Mouse (Mus musculus): ENCODE data around the gene Rala.
"Not testable (repeated sequence)": the region's sequence is repeated elsewhere in the genome, so short reads cannot be mapped to it uniquely, and the experiment has no call there.

Rala gene

DNA sequence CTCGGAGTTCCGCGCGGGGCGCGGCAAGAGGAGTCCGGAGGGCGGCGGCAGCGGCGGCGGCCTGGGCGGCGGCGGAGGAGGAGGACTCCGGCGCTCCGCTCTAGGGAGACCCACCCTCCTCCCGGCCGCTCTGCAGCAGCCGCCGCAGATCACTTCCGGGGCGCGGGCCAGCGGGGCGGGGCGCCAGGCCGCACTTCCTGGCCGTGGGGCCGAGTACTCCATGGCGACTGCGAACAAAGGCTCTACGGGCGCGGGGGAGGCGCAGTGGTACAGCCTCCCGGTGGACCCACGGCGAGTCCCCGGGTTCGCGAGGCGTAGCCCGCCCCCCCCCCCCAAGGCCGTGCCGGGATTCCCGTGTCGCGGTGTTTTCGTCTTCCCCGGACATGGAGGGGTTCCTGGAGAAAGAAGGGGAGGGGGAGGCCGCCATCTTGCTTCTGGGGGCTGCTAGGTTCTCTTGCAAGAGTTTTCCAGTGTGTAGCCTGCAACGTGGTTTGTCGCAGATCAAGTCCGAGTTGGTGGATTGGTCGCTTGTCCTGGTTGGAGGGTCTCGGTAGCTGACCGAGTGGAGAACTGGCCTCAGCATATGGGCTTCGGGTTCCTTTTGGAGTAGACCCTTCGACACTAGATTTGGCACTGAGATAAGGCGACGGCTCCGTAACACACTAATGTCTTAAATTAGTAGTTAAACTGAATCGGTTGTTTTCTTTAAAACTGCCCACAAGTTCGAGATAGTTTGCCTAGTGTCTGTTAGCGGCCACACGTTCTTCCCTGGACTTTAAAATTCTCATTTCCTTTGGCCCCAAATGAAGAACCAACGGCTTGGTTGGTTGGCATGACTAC is at the start of gene Rala:
Gene Rala (minus strand): TSS at position 162 of the 840 bp plus-strand sequence.
- peak; percentile 93 for DNase-seq

DNA sequence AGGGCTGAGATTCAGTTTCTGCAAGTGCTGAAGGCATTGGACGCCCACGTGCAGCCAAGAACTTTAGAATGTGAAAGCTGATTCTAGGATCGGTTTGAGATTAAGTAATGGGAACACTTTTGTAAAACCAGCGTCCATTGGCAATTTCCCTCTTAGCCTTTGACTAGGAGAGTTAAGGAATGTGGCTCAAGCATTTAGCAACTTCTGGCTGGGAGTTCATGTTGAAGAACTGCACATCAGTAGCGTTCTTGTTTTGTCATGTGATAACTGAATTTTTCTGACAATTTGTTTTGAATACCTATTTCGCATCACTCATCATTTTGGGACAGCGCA is 49.4 kb upstream of the Rala start:
- no peak for DNase-seq

DNA sequence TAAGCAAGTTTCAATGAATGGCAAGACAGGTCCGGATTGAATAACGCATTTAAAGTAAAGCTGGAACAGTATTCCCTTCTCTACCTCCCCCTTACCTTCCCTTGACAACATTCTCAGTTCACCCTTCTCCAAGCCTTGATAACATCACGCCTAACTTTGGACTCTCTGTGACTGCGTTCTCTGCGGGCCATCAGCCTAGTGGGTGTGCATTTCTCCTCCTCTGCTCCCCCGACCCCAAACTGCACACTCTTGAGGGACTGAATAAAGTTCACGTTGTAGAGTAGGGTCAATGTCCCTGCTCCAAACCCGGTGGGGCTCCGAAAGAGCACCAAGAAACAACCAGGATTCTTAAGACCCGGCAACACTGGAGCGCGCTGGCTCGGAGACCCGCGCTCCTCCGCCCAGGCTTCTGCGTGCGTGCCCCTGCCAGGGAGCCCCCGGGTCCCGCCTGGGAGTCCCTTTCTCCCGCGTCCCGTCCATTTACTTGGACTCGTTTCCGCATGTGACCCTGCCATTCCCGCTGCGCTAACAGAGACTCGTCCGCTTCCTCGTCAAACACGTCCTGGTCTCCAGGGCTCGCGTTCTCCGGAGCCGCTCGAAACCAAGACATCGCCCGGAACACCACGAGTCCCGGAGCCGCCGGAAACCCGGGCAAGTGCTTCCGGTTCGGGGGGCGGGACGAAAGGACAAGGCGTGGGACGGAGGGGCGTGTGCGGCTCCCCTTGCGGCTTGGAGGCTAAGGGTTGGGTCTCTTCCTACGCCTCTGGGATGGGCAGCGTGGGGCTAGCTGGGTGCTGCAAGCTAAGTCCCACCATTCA is 48.9 kb upstream of the Rala start, which contains the start of gene Yae1d1:
Gene Yae1d1 (minus strand): TSS at position 653 of the 818 bp plus-strand sequence.
- DNase-seq, result peak; percentile 88

DNA sequence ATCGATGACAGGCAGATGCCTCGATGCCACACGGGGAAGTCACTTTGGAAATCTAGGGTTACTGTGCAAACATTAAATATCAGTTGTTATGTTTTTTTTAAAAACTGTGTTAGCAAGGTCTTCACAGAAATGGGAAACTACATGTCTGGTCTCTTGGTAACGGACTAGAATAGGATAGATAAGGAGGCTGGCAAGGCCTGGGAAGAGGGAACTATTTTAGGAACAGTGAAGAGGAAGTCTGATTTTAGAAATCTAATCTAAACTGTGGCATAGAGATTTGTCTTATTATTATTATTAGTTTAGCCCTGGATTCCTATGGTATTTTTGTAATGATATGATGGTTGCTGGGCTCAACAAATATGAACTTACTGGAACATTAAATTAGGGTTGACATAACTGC is 48.0 kb upstream of the Rala start:
- no peak for DNase-seq

DNA sequence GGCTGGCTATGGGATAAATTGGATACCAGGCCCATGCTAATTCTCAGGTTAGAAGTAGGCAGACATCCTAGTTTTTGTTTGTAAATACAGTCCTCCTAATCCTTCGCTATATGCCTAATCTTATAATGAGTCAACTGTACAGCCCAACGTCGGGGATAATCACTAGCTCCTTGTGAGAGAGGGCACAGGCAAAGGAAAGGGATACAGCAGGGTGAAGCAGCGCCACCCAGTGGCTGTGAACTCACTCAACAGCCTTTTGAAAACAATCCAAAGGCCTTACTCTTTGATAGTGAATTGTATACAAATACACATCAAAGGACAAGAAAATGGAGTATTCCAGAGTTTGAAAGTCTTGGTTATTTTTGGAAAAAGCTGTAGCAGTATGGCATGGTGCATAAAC is 39.2 kb upstream of the Rala start:
- peak; percentile 21 for DNase-seq

DNA sequence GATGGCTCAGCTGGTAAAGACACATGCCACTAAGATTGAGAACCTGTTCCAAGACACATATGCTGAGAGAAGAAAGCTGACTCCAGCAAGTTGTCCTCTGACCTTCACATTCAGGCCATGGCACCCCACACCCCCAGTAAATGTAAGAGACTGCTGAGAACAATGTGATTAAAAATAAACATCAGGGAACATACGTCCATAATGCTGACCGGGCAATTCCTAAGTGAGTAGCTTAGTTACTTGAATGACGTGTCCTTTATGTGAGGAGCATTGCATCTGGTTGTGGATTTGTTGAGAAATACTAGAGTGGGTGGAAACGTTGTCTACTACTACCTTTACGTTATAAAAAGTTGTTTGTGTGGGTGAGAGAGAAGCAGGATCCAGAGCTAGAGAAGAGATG is 38.6 kb upstream of the Rala start:
- DNase-seq, result no peak

DNA sequence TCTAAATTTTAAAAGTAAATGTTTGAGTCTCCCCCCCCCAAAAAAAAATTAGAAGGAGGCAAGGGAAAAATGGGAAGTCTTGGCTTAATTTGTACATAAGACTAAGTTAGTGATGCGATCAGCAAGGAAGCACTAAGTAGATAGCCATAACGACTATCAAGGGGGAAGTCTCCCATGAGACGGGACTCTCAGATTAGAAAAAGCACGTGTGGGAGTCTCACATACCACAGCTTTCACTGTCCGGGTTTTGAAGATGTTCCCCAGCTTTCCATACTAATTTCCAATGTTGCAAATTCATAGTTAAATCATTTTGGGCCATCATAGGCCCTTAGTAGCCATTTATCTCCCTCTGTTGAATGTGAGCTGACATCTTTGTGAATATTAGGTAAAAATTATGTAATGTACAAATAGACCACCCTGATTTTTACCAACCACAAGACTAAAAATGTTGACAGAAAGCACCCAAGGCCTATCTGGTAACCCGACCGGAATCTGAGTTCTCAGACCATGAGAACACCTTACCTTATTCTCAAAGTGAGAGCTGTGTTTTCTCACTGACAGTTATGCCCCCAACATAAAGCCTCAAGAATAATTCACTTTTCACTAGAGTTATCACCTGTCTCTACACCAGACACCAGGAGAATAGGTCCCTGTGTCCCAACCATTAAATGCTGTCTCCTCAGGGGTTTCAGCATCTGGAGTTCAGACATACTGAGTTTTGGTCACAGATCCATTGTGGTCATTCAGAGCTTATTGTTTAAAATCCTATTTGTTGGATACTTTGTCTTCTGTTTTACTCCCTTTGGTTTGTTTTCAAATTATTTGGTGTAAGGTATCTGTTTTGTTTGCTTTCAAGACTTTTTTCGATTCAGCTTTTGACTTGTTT is 33.1 kb upstream of the Rala start:
- DNase-seq, result no peak

DNA sequence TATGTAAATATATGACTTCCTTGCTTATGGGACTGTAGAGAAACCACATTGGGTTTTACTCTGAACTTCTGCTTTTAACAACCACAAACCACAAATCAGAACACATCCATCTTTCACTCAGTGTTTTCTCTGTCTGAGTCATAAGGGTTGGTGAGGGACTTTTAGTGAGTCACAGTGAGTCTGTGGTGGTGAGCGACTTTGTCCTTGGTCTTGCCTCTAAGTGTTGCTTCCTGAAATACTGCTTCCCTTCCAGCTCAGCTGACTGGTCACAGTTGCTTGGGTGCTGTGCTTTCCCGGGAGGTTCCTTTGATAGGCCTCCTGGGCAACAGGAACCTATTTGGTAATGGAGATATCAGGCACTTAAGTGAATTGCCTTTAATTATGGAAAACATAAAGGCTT is 31.9 kb upstream of the Rala start:
- DNase-seq, result no peak

DNA sequence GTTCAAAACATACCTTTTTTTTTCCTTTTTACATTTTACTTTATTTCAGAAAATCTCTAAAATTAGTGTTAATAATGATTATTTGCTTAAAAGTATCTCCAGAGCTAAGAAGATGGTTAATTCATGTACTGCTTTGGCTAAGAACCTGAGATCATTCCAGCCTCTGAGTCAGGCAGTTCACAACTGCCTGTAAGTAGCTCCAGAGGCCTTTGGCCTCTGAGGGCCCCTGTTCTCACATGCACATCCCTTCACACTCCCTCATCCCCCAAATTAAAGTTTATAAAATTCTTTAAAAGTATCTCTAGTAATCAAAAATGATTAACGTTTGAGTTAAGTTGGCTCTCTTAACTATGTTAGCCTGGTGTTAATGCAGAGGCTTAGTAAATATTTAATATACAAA is 31.4 kb upstream of the Rala start:
- no peak for DNase-seq

DNA sequence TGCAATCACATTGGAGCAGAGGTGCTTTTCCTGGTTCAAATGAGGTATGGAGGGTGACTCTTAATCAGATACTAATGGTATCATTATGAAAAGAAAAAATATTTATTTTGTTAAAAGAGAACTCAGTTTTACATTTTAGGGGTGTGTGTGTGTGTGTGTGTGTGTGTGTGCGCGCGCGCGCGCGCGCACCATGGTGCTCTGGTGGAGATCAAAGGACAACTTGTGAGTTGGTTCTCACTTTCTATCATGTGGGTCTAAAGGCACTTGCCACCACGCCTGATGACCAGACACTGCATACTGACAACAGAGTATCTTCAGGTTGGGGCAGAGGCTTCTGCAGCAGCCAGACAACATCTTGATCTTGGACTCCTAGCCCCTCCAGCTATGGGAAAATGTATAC is 30.7 kb upstream of the Rala start:
- DNase-seq, result no peak

DNA sequence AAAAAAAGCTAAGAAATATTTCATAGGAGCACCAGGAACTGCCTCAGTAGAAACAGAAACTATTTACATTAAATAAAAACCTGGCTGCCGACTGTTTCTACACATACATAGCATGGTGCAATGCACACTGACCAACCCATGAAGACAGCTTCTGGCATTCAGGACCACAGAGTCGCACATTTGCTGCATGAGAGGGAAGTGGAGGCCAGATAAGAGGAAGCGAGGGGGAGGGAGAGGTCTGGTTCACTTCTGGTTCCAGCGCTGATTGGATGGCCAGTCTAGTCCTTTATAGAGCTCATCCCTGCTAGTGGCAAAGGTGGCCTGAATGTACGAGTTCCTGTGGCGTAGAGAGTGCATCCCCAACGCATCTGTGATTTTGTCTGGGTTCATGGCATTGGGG is 16.6 kb upstream of the Rala start:
- no peak for DNase-seq

DNA sequence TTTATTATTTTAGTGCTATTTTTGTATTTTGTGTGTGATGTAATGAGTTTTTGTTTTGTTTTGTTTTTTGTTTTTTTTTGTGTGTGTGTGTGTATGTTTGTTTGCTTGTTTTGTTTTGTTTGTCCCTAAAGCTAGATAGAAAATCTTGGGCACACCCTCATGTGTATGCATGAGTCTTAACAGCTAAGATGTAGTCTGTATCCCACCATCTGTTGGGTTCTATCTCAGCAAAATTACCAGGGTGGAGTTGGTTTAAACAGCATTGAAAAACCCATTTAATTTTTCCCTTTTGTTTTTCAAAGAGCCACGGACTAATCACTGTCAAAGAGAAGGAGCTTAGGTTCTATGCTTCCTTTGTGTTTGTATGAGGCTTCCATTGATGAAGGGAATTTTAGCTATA is 10.2 kb upstream of the Rala start:
- no peak for DNase-seq

DNA sequence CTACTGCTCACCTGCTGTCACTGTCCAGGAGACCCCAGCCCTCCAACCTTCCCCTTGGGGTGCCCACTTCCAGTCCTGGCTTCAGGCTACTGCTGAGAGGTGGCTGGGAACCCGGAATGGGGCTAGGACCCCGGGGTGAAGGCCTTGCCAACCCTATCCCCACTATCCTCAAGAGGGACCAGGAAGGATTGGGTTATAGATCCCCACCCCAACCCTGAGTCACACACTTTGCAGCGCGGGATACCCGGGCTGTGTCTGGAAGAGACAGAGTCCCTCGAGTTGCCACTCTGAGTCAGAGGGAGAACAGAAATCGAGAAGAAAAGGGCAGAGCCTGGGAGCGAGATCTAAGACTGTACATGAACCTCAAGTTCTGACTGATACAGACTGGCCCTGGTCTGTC is 6.5 kb upstream of the Rala start:
- not testable (repeated sequence) for DNase-seq

DNA sequence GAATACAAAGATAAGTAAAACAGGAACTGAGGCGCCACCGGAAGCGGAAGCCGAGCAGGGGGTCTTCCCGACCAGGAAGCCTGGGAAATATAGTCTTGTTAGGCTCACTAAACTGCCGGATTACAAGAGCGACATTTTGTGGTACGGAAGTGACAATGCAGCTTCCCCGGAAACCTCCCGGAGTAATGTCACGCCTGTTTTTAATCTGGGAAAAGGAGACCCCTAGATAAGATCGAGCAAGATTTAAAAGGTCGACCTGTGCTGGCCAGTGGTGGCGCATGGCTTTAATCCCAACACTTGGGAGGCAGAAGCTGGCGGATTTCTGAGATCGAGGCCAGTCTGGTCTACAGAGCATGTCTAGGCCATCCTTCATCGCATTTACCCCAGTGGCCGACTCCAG is 5.5 kb upstream of the Rala start:
- no peak for DNase-seq

DNA sequence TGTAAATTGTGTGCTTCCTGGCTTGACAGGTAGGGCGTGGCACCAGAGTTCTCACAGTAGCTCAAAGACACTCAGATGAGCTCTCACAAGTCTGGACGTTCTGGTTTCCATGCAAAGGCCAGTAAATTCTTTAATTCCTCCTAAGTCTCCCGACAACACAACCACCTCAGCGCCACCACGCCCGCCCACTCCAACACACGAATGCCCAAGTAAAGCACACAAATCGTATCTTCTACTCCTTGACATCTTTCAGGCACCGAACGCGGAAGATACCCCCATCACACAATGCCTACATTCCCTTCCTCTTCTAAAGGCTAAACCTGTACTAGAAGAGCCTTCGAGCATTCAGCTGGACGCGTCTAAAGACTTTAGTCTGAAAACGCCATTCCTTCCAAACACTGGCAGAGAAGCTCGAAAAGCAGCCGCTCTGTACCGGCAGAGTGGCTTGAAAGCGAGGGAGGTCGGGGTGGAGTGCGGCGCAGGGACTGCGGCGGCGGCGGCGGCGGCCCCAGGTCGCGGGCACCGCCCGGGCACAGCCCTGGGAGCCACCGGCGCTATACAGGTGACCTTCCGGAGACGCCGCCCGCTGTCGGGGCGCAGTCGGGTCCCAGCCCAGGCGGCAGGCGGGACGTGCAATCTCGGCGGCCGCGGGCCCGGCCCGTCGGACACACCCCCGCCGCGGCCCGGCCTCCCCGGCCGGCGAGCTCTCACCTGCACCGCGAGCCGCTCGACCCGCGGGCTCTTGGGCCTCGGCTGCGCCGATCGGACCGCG is 547 bp downstream of the Rala start:
- peak; percentile 16 for DNase-seq

DNA sequence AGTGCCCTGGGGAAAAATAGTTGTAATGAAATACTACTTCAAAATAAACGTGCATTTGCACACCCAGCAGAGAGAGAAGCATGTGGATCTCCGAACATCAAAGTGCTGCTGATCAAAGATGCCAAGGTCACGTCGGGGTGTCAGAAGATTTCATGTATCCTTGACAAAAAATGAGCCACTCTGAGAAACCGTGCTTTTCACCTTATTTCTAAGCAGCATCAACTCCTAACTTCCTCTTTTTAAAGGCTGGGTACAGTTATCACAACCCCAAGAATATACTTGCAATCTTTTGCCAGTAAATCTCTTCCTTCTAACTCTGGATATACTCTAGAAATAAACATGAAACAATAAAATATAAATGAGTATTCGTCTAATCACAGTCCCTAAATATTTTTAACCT is 1.7 kb downstream of the Rala start:
- no peak for DNase-seq

DNA sequence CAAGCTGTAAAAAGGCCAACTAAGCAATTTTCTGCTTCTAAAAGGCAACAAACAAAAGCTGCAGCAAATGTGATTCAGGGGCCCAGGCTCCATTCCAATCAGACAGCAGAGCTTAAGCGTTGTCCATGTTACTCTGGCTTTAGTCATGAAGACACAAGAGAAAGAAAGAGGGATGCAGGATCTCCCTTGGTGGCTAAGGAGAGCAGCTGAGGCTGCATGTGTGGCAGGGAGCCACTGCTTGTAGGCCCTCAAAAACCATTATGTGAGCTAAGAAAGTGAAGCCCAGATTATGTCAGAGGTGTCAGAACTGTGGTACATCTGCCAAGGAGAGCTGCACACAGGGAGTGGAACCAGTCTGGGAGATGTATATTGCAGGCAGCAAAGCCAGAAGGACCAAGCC is 36.7 kb downstream of the Rala start:
- DNase-seq, result no peak

DNA sequence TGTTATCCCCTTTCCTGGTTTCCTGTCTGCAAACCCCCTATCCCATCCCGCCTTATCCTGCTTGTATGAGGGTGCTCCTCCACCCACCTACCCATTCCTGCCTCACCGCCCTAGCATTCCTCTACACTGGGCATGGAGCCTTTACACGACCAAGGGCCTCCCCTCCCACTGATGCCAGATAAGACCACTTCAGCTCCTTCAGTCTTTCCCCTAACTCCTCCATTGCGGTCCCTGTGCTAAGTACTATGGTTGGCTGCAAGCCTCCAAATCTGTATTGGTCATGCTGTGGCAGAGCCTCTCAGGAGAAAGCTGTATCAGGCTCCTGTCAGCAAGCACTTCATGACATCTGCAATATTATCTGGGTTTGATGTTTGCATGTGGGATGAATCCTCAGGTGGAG is 42.6 kb downstream of the Rala start:
- no peak for DNase-seq

DNA sequence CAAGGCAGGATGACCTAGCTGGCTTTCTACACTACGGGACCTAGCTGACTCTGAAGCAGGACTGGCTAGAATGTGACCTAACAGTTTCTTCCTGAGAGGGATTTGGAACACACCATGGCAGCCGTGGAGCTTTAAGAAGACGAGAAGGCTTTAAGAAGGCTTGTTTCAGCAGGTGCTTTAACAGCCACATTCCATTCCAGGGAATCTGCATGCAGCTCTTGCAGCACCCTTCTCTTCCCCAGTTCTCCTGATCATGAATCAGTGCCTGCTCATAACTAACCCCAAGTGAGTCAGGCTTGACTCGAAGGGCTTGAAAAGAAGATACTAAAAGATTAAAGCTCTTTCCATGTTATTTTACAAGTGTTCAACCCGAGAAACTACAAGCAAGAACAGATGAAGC is 43.4 kb downstream of the Rala start:
- DNase-seq, result no peak

DNA sequence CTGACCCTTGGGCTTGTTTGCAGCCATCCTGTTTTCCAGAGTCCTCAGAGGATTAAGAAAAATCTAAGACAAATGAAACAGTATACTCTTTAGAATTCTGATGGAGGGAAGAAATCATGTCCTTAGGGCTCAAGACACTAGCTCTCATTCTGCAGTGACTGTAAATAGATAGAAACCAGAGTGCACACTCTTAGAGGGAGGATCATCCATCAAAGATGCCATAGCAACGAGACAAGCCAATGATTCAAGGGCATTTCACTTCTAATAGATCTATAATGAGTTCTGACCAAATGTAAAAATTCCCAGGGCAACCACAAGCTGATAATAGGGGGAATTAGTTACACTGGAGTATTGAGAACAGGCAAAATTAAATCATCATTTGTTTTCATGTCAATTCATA is 47.0 kb downstream of the Rala start:
- DNase-seq, result no peak

DNA sequence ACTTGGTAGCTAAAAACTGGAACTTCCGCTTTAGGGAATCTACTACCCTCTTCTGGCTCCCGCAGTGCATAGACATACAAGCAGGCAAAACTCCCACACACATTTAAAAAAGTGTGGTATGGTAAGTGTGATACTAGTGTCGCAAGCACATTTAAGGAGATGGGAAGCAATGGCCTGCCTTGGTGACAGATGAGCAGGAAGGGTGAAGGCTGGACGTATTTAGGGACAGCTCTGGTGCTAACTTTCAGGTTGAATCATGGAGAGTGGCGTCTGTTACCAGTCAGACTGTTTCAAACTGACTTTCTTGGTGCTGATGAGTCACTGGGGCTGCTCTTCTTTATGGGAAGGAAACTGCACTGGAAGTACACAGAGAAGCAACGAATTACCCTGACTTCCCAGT is 52.5 kb downstream of the Rala start:
- DNase-seq, result no peak

DNA sequence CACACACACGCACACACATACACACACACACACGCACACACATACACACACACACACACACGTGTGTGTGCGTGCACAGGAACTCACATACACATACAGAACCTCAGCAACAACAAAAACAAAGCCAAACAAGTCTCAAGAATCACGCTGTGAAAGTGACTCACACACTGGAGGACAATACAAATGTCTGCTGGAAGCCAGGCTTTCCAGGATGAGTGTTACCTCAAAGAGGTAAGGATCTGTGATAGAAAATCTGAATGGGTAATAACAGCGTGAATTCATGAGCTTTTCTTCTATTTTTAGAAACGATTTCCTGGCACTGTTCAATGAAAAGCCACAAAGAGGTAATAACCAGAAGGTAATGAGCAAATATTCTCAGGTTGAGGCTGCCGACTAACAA is 59.8 kb downstream of the Rala start:
- DNase-seq, result no peak

DNA sequence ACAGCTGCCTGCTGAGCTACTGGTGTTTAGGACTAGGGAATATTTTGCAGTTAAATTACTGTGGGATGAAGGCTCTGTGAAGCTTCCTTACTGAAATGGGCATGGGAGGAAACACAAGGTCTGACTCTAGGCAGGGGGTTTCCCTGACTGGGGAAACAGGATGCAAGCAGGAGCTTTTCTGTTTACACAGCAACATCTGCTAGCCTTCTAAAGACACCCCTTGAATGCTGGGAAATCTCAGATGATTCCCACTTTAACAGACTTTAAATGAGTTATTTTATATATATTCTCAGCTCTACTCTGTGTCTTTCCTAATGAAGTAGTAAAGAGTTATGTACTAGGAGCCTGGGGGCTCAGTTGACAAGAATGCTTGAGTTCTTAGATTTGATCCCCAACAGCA is 65.0 kb downstream of the Rala start:
- no peak for DNase-seq
